Mouse (Mus musculus) forebrain, embryonic 12.5 days (tissue): ENCODE data around the gene Setd7. TPM values are rescaled to one million over a fixed set of nuclear protein-coding genes. Genes with fewer than 3 reads are reported as not detected.

ENCODE experiments used
- ATAC-seq: fragments of 200-750 bp; cut with Nextera tagmentation; 2 replicates; pipeline ENCODE4 v1.8.0; 2017; ENCODE audit warnings: moderate TSS enrichment; ENCODE audit not compliant: low FRiP score
- H3K27ac ChIP-seq: fragments of 300-500 bp; sonication (generic); 2 replicates; pipeline ENCODE4 v1.5.1; 2016; ENCODE audit warnings: mild to moderate bottlenecking
- H3K27me3 ChIP-seq: fragments of 300-500 bp; sonication (generic); 2 replicates; pipeline ENCODE4 v1.6.1; 2016; ENCODE audit warnings: mild to moderate bottlenecking
- H3K36me3 ChIP-seq: fragments of 300-500 bp; sonication (generic); replicated peaks from 2 replicates; pipeline ENCODE4 v1.6.1; 2016; ENCODE audit warnings: mild to moderate bottlenecking
- H3K4me1 ChIP-seq: fragments of 300-500 bp; sonication (generic); 2 replicates; pipeline ENCODE4 v1.6.1; 2016
- H3K4me2 ChIP-seq: fragments of 300-500 bp; sonication (generic); 2 replicates; pipeline ENCODE4 v1.6.1; 2016; ENCODE audit warnings: mild to moderate bottlenecking, moderate library complexity
- H3K4me3 ChIP-seq: fragments of 300-500 bp; sonication (generic); replicated peaks from 2 replicates; pipeline ENCODE4 v1.5.1; 2016; ENCODE audit warnings: mild to moderate bottlenecking
- H3K9ac ChIP-seq: fragments of 300-500 bp; sonication (generic); 2 replicates; pipeline ENCODE4 v1.6.1; 2016; ENCODE audit warnings: mild to moderate bottlenecking
- H3K9me3 ChIP-seq: fragments of 300-500 bp; sonication (generic); 2 replicates; pipeline ENCODE4 v1.6.1; 2016
- WGBS: fragments of 180-500 bp; shearing (Covaris S2); methylation state at CpG from one replicate; pipeline ENCODE4 v1.1.7; 2016; 5-methylcytosine and 5-hydroxymethylcytosine counted together
- polyA plus RNA-seq: library from polyadenylated mRNA; unstranded; fragments of >200 nt; fragmentation: Nextera tagmentation; extraction: Ambion mirVana; gene quantifications from 2 replicates; pipeline ENCODE4 v1.2.1, GENCODE M21; 2016

The Setd7 gene
- polyA plus RNA-seq, 1 experiment from 2014 or later = 5.5 TPM

DNA sequence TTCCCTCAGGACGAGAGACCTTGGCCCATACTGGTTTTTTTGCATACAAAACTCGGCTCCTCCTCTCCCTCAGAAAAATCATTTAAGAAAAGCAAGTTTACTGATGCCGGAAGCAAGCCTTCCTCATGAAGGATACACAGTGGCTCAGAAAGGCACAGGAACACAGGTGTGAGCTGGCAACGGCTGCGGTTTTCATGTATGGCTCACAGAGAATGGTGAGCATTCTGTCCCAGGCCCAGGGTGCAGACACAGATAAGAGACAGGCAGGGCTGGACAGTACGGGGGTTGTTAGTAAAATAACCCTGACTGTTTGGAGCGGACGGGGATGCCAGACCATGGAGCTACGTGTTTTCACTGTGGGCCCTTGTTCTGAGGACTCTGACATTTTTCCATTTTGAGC is 6.6 kb downstream of the Setd7 start:
- Histone ChIP-seq H3K36me3 (peaks cover 11% of the 10 kb centered on the region), H3K27ac (peak overlapping the region; percentile 56; the same call in 1 of the 2 replicates), H3K9me3 (no peaks in the 10 kb centered on the region), H3K4me3 (no peak overlapping the region), H3K4me2 (no peak overlapping the region), H3K4me1 (peaks cover 49% of the 10 kb centered on the region), H3K27me3 (no peaks in the 10 kb centered on the region), H3K9ac (no peak overlapping the region)
- 81% methylated on average over 9 of the region's 9 CpGs for WGBS
- ATAC-seq = no peak

DNA sequence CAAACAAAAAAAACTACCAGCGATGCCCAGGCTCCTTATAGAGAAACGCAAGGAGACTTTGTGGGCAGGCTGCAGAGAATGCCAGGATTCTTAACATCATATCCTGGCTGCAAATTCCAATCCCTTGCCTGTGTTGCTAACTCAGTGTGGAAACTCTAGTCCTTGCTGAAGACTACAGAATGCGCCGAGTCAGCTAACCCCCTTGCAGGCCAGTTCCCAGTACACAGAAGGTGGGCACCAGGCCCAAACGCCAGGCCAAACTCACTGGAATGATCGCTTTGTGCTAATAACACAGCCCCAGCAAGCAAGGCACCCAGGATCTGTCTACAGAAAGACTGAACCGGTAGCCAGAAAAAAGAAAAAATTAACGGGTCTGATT is 7.2 kb downstream of the Setd7 start:
- 0 out of 2 replicates have a peak overlapping the region, but pooled peaks have one; percentile 25 for H3K27ac ChIP-seq
- WGBS = 64% methylated on average over 8 of the region's 8 CpGs
- peaks cover 45% of the 10 kb centered on the region for H3K4me1 ChIP-seq
- no peak overlapping the region for H3K4me3 ChIP-seq
- no peaks in the 10 kb centered on the region for H3K27me3 ChIP-seq
- ATAC-seq = no peak
- no peaks in the 10 kb centered on the region for H3K9me3 ChIP-seq
- H3K9ac ChIP-seq = no peak overlapping the region
- peaks cover 17% of the 10 kb centered on the region for H3K36me3 ChIP-seq
- H3K4me2 ChIP-seq = no peak overlapping the region

DNA sequence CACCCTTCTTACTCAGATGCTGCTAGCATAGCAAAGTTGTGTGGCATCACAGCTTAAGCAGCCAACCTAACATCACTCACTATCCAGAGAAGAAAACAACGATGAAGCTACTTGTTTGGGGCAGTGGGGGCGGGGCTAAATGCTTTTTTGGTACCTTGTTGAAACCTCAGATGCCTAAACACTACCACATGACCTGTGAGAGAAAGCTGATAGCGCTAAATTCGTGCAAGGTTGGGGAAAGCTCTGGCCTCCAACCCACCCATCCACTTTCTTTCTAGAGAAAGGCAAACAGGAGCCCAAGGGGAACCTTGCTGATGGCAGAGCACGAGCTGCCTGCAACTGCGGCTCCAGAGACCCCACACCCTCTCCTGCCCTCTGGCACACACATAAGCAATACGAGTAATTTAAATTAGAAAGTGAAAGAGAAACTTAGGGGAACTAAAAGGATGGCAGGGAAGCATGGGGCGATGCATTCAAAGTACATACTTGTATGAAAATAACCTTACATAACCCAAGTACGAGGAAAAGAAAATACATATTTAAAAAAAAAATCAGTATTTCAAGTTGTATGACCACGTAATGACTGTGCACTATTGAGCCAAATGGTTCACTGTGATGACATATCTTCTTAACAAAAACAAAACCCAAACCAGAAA is 7.7 kb downstream of the Setd7 start:
- Histone ChIP-seq H3K9ac (no peak overlapping the region; the same call in 1 of the 2 replicates), H3K27ac (no peak overlapping the region), H3K4me1 (peaks cover 40% of the 10 kb centered on the region), H3K36me3 (peaks cover 22% of the 10 kb centered on the region), H3K9me3 (no peaks in the 10 kb centered on the region), H3K4me3 (no peak overlapping the region), H3K27me3 (no peaks in the 10 kb centered on the region), H3K4me2 (no peak overlapping the region)
- 62% methylated on average over 10 of the region's 10 CpGs for WGBS
- ATAC-seq = no peak

DNA sequence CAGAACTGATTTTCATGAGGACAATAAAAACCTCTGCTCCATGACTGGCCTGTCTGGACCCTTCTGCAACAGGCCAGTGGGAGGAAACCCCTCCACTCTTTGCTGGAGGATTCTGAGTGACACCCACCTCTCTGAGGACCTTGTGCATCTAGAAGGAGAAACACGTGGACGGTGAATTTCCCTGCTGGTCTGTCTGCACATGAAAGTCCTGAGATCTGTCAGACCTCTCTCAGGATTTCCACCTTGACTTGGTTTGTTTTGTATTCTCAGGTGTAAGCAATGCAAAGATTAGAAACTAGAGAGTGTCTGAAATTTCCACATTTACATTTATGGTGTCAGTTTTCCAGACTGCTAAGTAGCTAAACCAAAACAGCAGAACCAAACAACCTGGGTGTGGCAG is 8.5 kb downstream of the Setd7 start:
- Histone ChIP-seq H3K27me3 (no peaks in the 10 kb centered on the region), H3K36me3 (peaks cover 27% of the 10 kb centered on the region), H3K9me3 (no peaks in the 10 kb centered on the region), H3K4me1 (peaks cover 39% of the 10 kb centered on the region), H3K4me2 (no peak overlapping the region), H3K27ac (no peak overlapping the region), H3K9ac (no peak overlapping the region), H3K4me3 (no peak overlapping the region)
- 91% methylated on average over 2 of the region's 2 CpGs for WGBS
- ATAC-seq = no peak

DNA sequence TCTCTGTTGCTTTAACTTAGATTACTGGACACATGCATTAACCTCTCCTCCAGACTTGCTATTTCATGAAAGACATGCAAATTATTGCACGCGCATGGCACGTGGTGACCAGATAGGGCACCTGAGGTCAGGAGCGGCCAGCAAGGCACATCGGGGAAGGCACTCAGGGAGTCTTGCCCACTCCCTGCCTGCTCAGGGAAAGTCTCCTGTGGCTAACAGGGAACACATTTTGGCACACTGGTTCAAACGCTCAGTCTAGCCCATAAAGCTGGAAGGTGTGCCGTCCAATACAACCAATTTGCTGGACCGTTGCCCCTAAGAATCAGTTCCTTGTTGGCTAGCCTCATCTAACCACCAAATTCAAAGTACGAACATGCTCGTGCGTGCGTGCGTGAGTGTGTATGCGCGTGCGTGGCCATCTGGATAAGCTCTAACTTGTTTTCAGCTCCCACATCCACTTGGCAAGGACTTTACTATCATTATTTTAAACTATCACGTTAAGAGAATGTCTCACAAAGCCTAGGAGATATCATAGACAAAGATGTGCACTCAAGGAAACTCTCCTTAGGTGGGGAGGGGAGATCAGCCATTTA is 11.6 kb downstream of the Setd7 start:
- H3K4me3 ChIP-seq = no peak overlapping the region
- no peaks in the 10 kb centered on the region for H3K9me3 ChIP-seq
- H3K27ac ChIP-seq = no peak overlapping the region
- no peak for ATAC-seq
- H3K4me1 ChIP-seq = peaks cover 27% of the 10 kb centered on the region
- WGBS = 94% methylated on average over 17 of the region's 17 CpGs
- no peak overlapping the region for H3K4me2 ChIP-seq
- H3K36me3 ChIP-seq = peaks cover 27% of the 10 kb centered on the region
- no peaks in the 10 kb centered on the region for H3K27me3 ChIP-seq
- no peak overlapping the region for H3K9ac ChIP-seq

DNA sequence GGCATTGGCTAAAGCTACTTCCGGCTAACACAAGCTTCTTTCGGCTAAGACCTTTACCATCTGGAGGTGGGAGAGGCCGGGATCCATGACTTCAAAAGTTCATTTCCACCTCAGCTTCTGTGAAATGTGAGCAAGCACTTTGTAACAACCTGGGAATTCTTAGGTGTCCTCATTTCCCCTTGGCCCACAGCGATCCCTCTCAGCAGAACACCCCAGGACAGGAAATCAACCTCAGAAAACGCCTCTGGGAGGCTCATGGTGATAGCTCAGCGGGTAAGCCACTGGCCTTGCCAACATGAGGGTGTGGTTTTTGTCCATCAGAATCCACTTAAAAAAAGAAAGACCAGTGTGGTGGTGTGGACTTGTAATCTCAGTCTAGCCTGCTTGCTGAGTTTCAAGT is 13.1 kb downstream of the Setd7 start:
- WGBS = 92% methylated on average over 6 of the region's 6 CpGs
- H3K27ac ChIP-seq = no peak overlapping the region
- H3K36me3 ChIP-seq = peaks cover 31% of the 10 kb centered on the region
- H3K4me3 ChIP-seq = no peak overlapping the region
- H3K4me2 ChIP-seq = no peak overlapping the region
- ATAC-seq = no peak
- peaks cover 21% of the 10 kb centered on the region for H3K4me1 ChIP-seq
- H3K9me3 ChIP-seq = no peaks in the 10 kb centered on the region
- no peak overlapping the region for H3K9ac ChIP-seq
- no peaks in the 10 kb centered on the region for H3K27me3 ChIP-seq

DNA sequence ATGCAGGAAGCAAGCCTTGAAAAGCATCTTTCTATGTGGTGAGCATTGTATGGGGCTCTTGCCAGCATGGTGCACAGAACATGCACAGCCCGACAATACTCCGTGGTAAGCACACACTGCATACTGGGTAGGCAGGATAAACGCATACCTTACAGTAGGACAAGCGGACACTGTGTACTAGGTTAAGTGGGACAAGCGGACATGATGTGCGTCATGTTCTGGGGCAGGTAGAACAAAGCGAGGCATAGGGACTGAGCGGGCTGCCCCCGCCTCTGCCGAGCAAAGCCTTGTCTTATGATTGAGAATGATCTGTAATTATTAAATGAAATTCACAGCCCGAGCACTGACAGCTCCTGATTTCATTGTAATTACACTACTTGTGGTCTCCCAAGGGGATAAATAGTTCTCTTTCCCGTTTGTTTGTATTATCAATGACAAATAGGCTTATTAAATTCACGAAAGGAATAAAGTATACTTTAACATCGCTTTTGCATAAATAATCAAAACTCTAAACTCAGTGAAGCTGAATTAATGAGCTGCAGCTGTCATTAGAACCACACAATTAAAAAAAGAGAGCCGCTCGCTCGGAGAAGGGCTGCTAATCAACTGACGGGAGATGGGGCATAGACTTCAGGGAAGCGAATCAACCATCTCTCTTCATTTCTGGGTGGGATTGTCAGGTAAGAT is 16.1 kb downstream of the Setd7 start:
- Histone ChIP-seq H3K27ac (peak overlapping the region; percentile 92), H3K4me1 (peaks cover 19% of the 10 kb centered on the region), H3K9me3 (no peaks in the 10 kb centered on the region), H3K4me2 (no peak overlapping the region), H3K36me3 (peaks cover 50% of the 10 kb centered on the region), H3K27me3 (no peaks in the 10 kb centered on the region), H3K9ac (no peak overlapping the region), H3K4me3 (no peak overlapping the region)
- 48% methylated on average over 19 of the region's 19 CpGs for WGBS
- peak; percentile 86 for ATAC-seq

DNA sequence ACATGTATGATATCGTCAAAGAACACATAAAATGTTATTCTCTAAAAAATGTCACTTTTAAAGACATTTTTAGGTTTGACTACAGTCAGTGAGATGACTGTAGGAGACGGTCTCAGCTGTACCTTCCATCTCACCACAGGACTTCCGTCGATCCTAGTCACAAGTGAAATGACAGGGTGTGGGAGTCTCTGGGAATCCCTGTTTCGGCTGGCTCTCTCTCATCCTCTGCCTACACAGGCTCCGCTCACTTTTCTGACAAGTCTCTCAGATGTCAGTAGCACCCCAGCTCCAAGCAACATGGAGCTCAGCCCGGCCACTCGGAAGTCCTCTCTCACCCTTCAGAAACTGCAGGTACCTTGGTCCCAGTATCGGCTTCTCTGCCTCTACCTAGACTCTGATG is 20.0 kb downstream of the Setd7 start:
- Histone ChIP-seq H3K9ac (no peak overlapping the region), H3K36me3 (peaks cover 59% of the 10 kb centered on the region), H3K4me3 (no peak overlapping the region), H3K27ac (no peak overlapping the region), H3K9me3 (no peaks in the 10 kb centered on the region), H3K27me3 (no peaks in the 10 kb centered on the region), H3K4me1 (peaks cover 19% of the 10 kb centered on the region), H3K4me2 (no peak overlapping the region)
- ATAC-seq = no peak
- WGBS = 97% methylated on average over 9 of the region's 9 CpGs

DNA sequence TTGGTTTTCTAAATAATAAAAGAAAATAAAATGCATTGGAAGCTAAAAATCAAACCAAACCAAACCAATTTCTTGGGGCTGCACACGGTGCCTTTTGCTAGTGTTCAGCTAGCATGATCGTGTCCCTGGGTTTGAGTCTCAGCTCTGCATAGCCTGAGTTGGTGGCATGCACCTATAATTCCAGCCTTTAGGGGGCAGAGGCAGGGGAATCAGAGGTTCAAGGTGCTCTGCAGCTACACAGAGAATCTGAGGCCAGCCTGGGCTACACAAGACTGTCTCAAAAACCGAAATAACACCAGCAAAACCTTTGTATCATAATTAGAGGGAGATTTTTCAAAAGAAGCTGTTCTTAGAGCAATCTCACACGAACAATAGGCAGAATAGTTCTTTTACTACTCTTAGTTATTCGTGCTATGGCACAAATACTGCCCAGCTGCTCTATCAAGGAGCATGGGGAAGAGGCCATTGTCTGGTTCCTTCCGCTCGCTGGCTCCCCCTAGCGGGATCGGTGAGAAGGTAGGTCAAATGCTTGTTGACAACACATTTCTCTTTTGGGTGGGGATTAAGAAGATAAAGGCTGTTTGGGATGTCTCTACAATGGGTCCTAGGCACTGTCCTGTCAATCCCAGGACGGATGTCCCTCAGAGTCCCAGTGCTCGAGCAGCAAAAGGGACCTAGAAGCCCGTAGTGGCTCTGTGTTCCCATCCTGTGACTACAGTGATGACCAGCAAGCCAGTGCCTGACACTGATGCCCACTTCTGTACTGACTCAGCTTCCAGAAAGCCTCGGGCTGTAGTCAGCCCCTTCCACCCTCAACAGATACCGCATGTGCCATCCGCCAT is 20.9 kb downstream of the Setd7 start:
- Histone ChIP-seq H3K4me2 (no peak overlapping the region), H3K36me3 (peaks cover 67% of the 10 kb centered on the region), H3K9ac (no peak overlapping the region), H3K9me3 (no peaks in the 10 kb centered on the region), H3K4me1 (peaks cover 14% of the 10 kb centered on the region), H3K27me3 (no peaks in the 10 kb centered on the region), H3K27ac (no peak overlapping the region), H3K4me3 (no peak overlapping the region)
- 58% methylated on average over 15 of the region's 15 CpGs for WGBS
- ATAC-seq = no peak

DNA sequence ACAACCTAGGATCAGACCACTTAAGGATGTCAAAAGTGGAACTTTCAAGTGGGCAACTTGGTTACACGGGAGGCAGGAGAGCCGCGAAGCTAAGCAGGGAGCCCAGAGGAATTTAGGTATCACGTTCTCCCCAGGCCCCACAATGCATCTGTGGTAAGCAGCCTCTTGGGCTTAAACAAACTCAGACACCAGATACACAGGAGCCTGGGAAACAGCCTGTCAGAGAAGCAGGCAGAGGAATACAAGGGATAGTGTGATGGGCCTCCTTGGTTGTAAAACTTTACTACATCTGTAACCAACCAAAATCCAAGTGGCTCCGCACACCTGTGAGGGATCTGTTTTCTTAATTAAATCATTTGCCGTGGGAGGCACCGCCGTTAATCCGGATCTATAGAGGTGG is 26.7 kb downstream of the Setd7 start:
- no peaks in the 10 kb centered on the region for H3K27me3 ChIP-seq
- H3K4me2 ChIP-seq = no peak overlapping the region
- H3K9me3 ChIP-seq = no peaks in the 10 kb centered on the region
- H3K4me1 ChIP-seq = no peaks in the 10 kb centered on the region
- H3K4me3 ChIP-seq = no peak overlapping the region
- ATAC-seq = no peak
- WGBS = 91% methylated on average over 9 of the region's 9 CpGs
- peaks cover 92% of the 10 kb centered on the region for H3K36me3 ChIP-seq
- H3K9ac ChIP-seq = no peak overlapping the region
- no peak overlapping the region for H3K27ac ChIP-seq

DNA sequence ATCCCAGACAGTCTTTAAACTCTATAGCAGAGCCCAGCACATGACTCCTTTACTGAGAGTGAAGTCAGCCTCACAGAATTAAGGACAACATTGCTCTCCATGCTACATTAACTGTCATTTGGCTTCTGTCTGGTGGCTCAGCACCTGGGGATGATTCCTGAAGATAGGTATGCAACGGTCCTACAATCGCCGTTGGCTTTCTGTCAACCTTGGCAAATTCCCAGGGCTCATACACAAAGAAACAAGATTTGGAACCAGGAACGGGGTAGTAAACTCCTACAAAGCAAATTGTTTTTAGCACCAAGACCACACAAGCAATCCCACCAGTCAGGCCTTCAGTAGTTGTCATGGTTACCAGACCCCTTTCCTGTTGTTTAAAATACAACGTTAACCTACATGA is 27.1 kb downstream of the Setd7 start:
- H3K27me3 ChIP-seq = no peaks in the 10 kb centered on the region
- no peaks in the 10 kb centered on the region for H3K9me3 ChIP-seq
- H3K4me2 ChIP-seq = no peak overlapping the region
- no peaks in the 10 kb centered on the region for H3K4me1 ChIP-seq
- H3K9ac ChIP-seq = no peak overlapping the region
- no peak overlapping the region for H3K4me3 ChIP-seq
- H3K27ac ChIP-seq = no peak overlapping the region
- H3K36me3 ChIP-seq = peaks cover 92% of the 10 kb centered on the region
- WGBS = 88% methylated on average over 5 of the region's 5 CpGs
- ATAC-seq = no peak

DNA sequence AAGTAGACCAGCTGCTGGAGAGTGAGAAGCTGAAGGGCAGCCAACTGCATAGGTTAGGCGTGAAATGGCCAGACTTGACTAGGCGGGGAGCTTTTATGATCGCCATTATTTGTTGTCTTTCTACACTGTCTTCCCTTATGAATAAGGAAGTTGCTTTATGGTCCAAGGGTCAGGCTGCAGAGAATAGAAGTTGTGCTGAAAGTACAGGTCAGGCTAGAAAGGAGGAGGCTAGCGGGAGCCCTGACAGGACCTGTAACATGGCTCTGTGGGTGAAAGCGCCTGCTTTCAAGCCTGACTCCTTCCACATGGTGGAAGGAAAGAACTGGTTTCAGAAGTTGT is 28.4 kb downstream of the Setd7 start:
- H3K4me3 ChIP-seq = no peak overlapping the region
- H3K27ac ChIP-seq = no peak overlapping the region
- no peaks in the 10 kb centered on the region for H3K27me3 ChIP-seq
- H3K4me1 ChIP-seq = no peaks in the 10 kb centered on the region
- no peak overlapping the region for H3K9ac ChIP-seq
- H3K9me3 ChIP-seq = no peaks in the 10 kb centered on the region
- WGBS = 88% methylated on average over 5 of the region's 5 CpGs
- no peak for ATAC-seq
- H3K36me3 ChIP-seq = peaks cover 91% of the 10 kb centered on the region
- H3K4me2 ChIP-seq = no peak overlapping the region
